In the genomic region with DNA sequence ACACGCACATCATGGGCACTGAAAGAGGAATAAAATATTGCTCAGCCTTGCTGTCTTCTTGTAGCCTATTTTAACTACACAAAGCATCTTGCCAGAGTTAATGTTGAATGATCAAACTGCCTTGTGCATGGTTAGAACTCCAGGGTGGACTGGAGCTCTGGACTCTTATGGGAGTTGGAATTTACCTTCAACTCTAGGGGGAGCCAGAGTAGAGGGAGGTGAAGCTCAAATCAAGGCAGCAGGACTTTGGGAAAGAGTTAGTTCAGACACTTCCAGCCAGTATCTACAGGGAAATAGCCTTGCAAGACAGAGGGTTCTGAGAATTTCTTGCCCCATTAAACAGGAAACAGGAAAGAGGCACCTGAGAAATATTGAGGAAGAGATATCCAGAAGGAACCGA, we compare ENCODE assay signal across 10 mouse cellular contexts.
DNase-seq lines count a peak whose midpoint lies in the region; ATAC-seq and TF ChIP-seq lines count a peak whose summit lies in the region.
"Had no signal": no experiment of that assay in that cellular context is flagged by ENCODE, and none has a peak within 500 bp of the region (broad histone marks: within the 10 kb centered on the region; RNA-seq: fewer than 3 reads in every experiment).

No protein-coding gene starts in this region.

- no peak for ATAC-seq in kidney, embryonic 16.5 days (ENCODE audit: low FRiP score, low TSS enrichment)
- ATAC-seq in midbrain, postnatal 0 days (ENCODE audit: low FRiP score): no peak
- ATAC-seq in midbrain, embryonic 11.5 days (ENCODE audit: low FRiP score): no peak
- ATAC-seq in granulocyte monocyte progenitor cell, adult 5-6 weeks (replicated peaks; ENCODE audit: poor library complexity, severe bottlenecking): no peak
- ATAC-seq: midbrain, embryonic 13.5 days had no signal

- no peaks in the 10 kb centered on the region for H3K36me3 ChIP-seq in kidney, embryonic 16.5 days (ENCODE audit: insufficient read depth, low read length)
- H3K36me3 ChIP-seq in midbrain, postnatal 0 days (ENCODE audit: insufficient read depth, low read length): no peaks in the 10 kb centered on the region
- no peaks in the 10 kb centered on the region for H3K36me3 ChIP-seq in midbrain, embryonic 11.5 days (ENCODE audit: control insufficient read depth, insufficient read depth, low read length)
- H3K36me3 ChIP-seq: midbrain, embryonic 13.5 days had no signal

- no peaks in the 10 kb centered on the region for H3K27me3 ChIP-seq in kidney, embryonic 16.5 days (ENCODE audit: insufficient read depth, low read length)
- H3K27me3 ChIP-seq in midbrain, postnatal 0 days (ENCODE audit: insufficient read depth, low read length): no peaks in the 10 kb centered on the region
- no peaks in the 10 kb centered on the region for H3K27me3 ChIP-seq in midbrain, embryonic 11.5 days (ENCODE audit: control insufficient read depth, insufficient read depth, low read length)
- H3K27me3 ChIP-seq: midbrain, embryonic 13.5 days had no signal

- no peak overlapping the region for H3K4me3 ChIP-seq in kidney, embryonic 16.5 days (ENCODE audit: low read length)
- no peak overlapping the region for H3K4me3 ChIP-seq in midbrain, postnatal 0 days (ENCODE audit: low read depth, low read length)
- H3K4me3 ChIP-seq in midbrain, embryonic 11.5 days (ENCODE audit: low read depth, low read length): no peak overlapping the region
- H3K4me3 ChIP-seq: midbrain, embryonic 13.5 days had no signal

- DNase-seq in adrenal gland, postnatal 10 days: peak; percentile 10
- DNase-seq in adrenal gland, adult 18-20 months (ENCODE audit: low spot score in 2 of 2): no peak
- peak; percentile 1 to 5 for DNase-seq in kidney, adult 8-10 months
- no peak for DNase-seq in midbrain, postnatal 0 days (ENCODE audit: low spot score)
- no peak for DNase-seq in midbrain, embryonic 11.5 days (ENCODE audit: low spot score, missing footprints)
- no peak for DNase-seq in urinary bladder, postnatal 25 days (ENCODE audit: low spot score)
- DNase-seq: gastrocnemius, postnatal 10 days had no signal

- no peak overlapping the region for H3K4me2 ChIP-seq in kidney, embryonic 16.5 days (replicated peaks; ENCODE audit: low read depth, low read length)
- H3K4me2 ChIP-seq in midbrain, postnatal 0 days (ENCODE audit: low read depth, low read length, poor library complexity, severe bottlenecking): no peak overlapping the region
- H3K4me2 ChIP-seq in midbrain, embryonic 11.5 days: no peak overlapping the region
- H3K4me2 ChIP-seq: midbrain, embryonic 13.5 days had no signal

- 46% methylated on average over 2 of the region's 2 CpGs for WGBS in kidney, embryonic 16.5 days
- WGBS in midbrain, postnatal 0 days: 88% methylated on average over 2 of the region's 2 CpGs
- WGBS in midbrain, embryonic 11.5 days: 81% methylated on average over 2 of the region's 2 CpGs

- H3K4me1 ChIP-seq in kidney, embryonic 16.5 days (ENCODE audit: insufficient read depth, low read length): peaks cover 9% of the 10 kb centered on the region; the same call in 1 of the 2 replicates
- H3K4me1 ChIP-seq in midbrain, postnatal 0 days (ENCODE audit: insufficient read depth, low read length): no peaks in the 10 kb centered on the region
- H3K4me1 ChIP-seq in midbrain, embryonic 11.5 days (ENCODE audit: control insufficient read depth, insufficient read depth, low read length): no peaks in the 10 kb centered on the region
- H3K4me1 ChIP-seq: midbrain, embryonic 13.5 days had no signal

- no peak overlapping the region for H3K27ac ChIP-seq in kidney, embryonic 16.5 days (ENCODE audit: low read length)
- no peak overlapping the region for H3K27ac ChIP-seq in midbrain, postnatal 0 days (ENCODE audit: low read depth, low read length)
- H3K27ac ChIP-seq in midbrain, embryonic 11.5 days (ENCODE audit: low read depth, low read length): no peak overlapping the region
- H3K27ac ChIP-seq: midbrain, embryonic 13.5 days had no signal

- TF ChIP-seq CTCF in midbrain, postnatal 0 days (IDR thresholded peaks at IDR 0.05): peak; percentile 34

- H3K9ac ChIP-seq in kidney, embryonic 16.5 days (replicated peaks; ENCODE audit: low read length): no peak overlapping the region
- no peak overlapping the region for H3K9ac ChIP-seq in midbrain, postnatal 0 days (replicated peaks; ENCODE audit: low read length, poor library complexity, severe bottlenecking)
- H3K9ac ChIP-seq in midbrain, embryonic 11.5 days (ENCODE audit: low read length): no peak overlapping the region
- H3K9ac ChIP-seq: midbrain, embryonic 13.5 days had no signal

- no peaks in the 10 kb centered on the region for H3K9me3 ChIP-seq in kidney, embryonic 16.5 days (ENCODE audit: low read length)
- no peaks in the 10 kb centered on the region for H3K9me3 ChIP-seq in midbrain, postnatal 0 days (ENCODE audit: low read length)
- H3K9me3 ChIP-seq in midbrain, embryonic 11.5 days (ENCODE audit: control insufficient read depth, low read length): no peaks in the 10 kb centered on the region
- H3K9me3 ChIP-seq: midbrain, embryonic 13.5 days had no signal

Comparison
In these comparisons a context has a peak if more than half of its experiments do, and no peak if none do; other contexts are left out.
1. DNase-seq: peak in adrenal gland, postnatal 10 days (single experiment) and kidney, adult 8-10 months (2 of 2); none in adrenal gland, adult 18-20 months (0 of 2), midbrain, postnatal 0 days (single experiment), midbrain, embryonic 11.5 days (single experiment) and urinary bladder, postnatal 25 days (single experiment).